Mouse (Mus musculus): Measurements from ENCODE around the gene Wars. TPM values are rescaled to one million over a fixed set of nuclear protein-coding genes. Genes with fewer than 3 reads are reported as not detected.

Gene Wars
- polyA plus RNA-seq, 1 experiment from 2014 or later = 123 TPM

DNA sequence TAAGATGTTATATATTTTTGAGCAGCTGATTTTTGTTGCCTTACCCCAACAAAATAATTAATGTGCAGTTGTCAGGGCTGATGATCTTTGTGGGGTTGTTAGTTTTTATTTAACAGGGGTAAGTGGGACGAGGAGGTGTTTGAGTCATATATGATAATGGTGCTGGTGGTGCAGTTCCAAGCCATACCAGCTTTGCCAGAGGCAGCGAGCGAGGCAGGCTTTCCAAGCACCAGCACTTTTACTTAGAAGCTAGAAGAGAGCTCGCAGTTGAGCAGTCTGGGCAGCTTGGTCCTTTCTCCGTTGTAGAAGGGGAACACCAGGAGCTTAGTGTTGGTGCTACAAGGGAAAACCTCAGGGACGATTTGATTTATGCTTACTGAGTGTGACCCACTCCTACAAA, 81.5 kb downstream of the Wars start:
- WGBS = 88% methylated on average over 6 of the region's 6 CpGs
- Histone ChIP-seq H3K4me3 (no peak overlapping the region), H3K9ac (no peak overlapping the region), H3K27ac (no peak overlapping the region), H3K4me2 (replicated peaks) (no peak overlapping the region), H3K27me3 (replicated peaks) (no peaks in the 10 kb centered on the region), H3K9me3 (no peaks in the 10 kb centered on the region), H3K4me1 (no peaks in the 10 kb centered on the region), H3K36me3 (peaks cover 35% of the 10 kb centered on the region)
- ATAC-seq (ENCODE audit: low FRiP score, low read depth) = no peak

DNA sequence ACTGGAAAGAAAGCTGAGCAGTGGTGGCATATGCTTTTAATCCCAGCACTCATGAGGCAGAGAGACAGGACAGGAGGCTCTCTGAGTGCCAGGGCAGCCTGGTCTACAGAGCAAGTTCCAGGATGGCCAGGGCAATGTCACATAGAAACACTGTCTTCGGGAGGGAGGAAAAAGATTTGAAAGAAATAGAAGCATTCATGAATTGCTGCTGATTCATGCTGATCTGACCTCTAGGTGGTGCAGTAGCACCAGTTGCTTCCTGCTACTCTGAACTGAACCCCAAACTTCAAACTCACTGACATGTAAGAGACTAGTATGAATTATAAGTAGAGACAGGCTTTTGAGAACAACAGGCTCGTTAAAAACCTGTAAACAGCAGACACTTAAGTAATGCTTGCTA, 82.8 kb downstream of the Wars start:
- no peak for ATAC-seq (ENCODE audit: low FRiP score, low read depth)

DNA sequence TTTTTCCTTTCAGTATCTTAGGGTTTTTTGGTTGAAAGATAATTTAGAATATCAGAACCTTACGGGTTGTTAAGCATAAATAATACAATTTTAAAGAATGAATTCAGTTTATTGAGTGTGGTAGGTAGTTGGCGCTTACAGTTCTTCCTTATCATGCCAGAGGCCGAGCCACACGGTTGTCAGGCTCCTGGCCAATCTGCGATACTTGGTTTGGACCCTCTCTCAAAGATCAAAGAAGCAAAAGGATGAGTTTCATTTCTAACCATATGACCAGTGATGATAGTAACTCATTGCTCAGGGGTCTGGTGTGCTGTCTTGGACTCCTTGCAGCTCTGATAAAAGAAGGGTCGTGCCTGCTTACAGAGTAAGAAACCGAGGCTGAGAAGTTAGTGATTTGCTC, 83.7 kb downstream of the Wars start:
- H3K4me2 ChIP-seq (replicated peaks) = no peak overlapping the region
- no peak overlapping the region for H3K27ac ChIP-seq
- H3K4me1 ChIP-seq = no peaks in the 10 kb centered on the region
- ATAC-seq (ENCODE audit: low FRiP score, low read depth) = no peak
- 93% methylated on average over 7 of the region's 7 CpGs for WGBS
- no peak overlapping the region for H3K9ac ChIP-seq
- H3K36me3 ChIP-seq = peaks cover 34% of the 10 kb centered on the region
- H3K4me3 ChIP-seq = no peak overlapping the region
- H3K9me3 ChIP-seq = no peaks in the 10 kb centered on the region
- no peaks in the 10 kb centered on the region for H3K27me3 ChIP-seq (replicated peaks)

More for the DNA sequence above, 82.8 kb downstream of the Wars start:
- H3K4me2 ChIP-seq (replicated peaks) = no peak overlapping the region
- WGBS = 66% methylated on average over 2 of the region's 2 CpGs
- peaks cover 36% of the 10 kb centered on the region for H3K36me3 ChIP-seq
- H3K27ac ChIP-seq = no peak overlapping the region
- no peaks in the 10 kb centered on the region for H3K9me3 ChIP-seq
- H3K9ac ChIP-seq = no peak overlapping the region
- H3K27me3 ChIP-seq (replicated peaks) = no peaks in the 10 kb centered on the region
- H3K4me3 ChIP-seq = no peak overlapping the region
- H3K4me1 ChIP-seq = no peaks in the 10 kb centered on the region

MicroRNA genes within 50 kb of the gene (microRNA counts, 519-probe panel; counts per million panel counts)
- microRNA mmu-miR-345-3p = 342 counts per million, percentile 67 among the panel's probes with 10 or more counts
- microRNA mmu-miR-345-5p = 342 counts per million, percentile 67 among the panel's probes with 10 or more counts

Small RNAs within 50 kb of the gene (microRNA-seq; reads per million reads assigned to microRNA genes)
- gene Mir345 = 83.9 reads per million, percentile 48 among the genes with 10 or more reads in this experiment

Other genes with a start within 250 kb of the Wars start
- 1.7 and 2.6 TPM in 2 replicates for gene Degs2, start 191.9 kb downstream of the Wars start, polyA plus RNA-seq (2016; fragmentation: Nextera tagmentation; extraction: Ambion mirVana)
- gene Yy1, start 101.2 kb downstream of the Wars start, polyA plus RNA-seq (2016; fragmentation: Nextera tagmentation; extraction: Ambion mirVana) = 18.4 and 19.8 TPM in 2 replicates
- 15.4 and 16.0 TPM in 2 replicates for gene Slc25a29, start 58.3 kb downstream of the Wars start, polyA plus RNA-seq (2016; fragmentation: Nextera tagmentation; extraction: Ambion mirVana)
- 12.2 and 14.5 TPM in 2 replicates for gene Slc25a47, start 58.1 kb downstream of the Wars start, polyA plus RNA-seq (2016; fragmentation: Nextera tagmentation; extraction: Ambion mirVana)
- 7.0 and 9.8 TPM in 2 replicates for gene Wdr25, start 543 bp downstream of the Wars start, polyA plus RNA-seq (2016; fragmentation: Nextera tagmentation; extraction: Ambion mirVana)
- 23.3 and 25.1 TPM in 2 replicates for gene Begain, start 174.0 kb upstream of the Wars start, polyA plus RNA-seq (2016; fragmentation: Nextera tagmentation; extraction: Ambion mirVana)

All from neural tube, embryonic 12.5 days (tissue).